Mouse (Mus musculus) bone marrow macrophage, adult 2 months (primary cell): ENCODE results near the gene Tubgcp2.

Experiments used
- CTCF ChIP-seq: IDR thresholded peaks from 2 replicates; pipeline ENCODE4 v1.5.1; 2012; ENCODE audit warnings: low read depth, mild to moderate bottlenecking, low read length, moderate library complexity
- POLR2A ChIP-seq: IDR thresholded peaks from 2 replicates; pipeline ENCODE4 v1.6.1; 2012; ENCODE audit warnings: mild to moderate bottlenecking, low read depth, low read length, borderline replicate concordance

DNA sequence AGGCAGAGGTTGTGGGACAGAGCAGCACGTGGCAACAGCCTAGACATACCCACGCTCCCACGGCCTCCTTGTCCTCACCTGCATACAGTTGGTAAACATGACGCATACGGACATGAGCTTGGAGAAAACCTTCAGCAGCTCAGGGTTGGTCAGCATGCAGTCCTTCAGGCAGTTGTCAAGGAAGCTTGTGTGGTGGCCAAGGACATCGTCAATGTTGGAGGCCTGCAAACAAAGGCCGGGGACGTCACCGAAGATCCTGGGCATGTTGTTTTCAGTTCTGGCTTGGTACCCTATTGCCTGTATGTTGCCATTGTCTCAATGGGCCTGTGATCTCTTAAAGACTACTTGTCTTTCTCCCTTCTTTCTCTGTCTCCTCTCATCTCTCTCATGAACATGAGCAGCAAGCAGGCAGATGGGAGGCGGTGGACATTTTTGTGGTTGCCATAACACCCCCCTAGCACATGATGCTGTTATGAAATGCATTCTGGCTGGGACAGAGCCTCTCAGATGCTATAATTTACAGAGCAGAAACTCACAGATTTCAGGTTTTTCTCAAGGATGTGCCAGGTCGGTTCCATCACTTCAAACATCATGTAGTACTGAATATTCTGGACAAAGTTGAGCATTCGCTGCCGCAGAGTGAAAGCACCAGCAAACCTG, 37.6 kb downstream of the Tubgcp2 start:
- no peak for TF ChIP-seq POLR2A
- no peak for TF ChIP-seq CTCF
